Mouse (Mus musculus) myocyte (in vitro differentiated cells): ENCODE measurements at regions not wholly inside any gene's neighbourhood (a gene's known extent, or its start where the extent isn't known, plus 50 kb on each side); places are given as distances from the start of the nearest gene placed in this dataset.

Source experiments
- CEBPB ChIP-seq: IDR thresholded peaks from 2 replicates; pipeline ENCODE4 v1.6.1; 2011; ENCODE audit warnings: mild to moderate bottlenecking, moderate library complexity; ENCODE audit not compliant: poor library complexity, insufficient read depth, severe bottlenecking
- E2F4 ChIP-seq: IDR thresholded peaks from one replicate; pipeline ENCODE4 v1.6.1; 2011; ENCODE audit warnings: mild to moderate bottlenecking, control low read depth, moderate library complexity; ENCODE audit not compliant: insufficient read depth
- MAX ChIP-seq: IDR thresholded peaks from one replicate; pipeline ENCODE4 v1.6.1; 2011; ENCODE audit warnings: low read depth, mild to moderate bottlenecking, control low read depth
- MYOD1 ChIP-seq, 3 experiments: IDR thresholded peaks; one replicate each; pipeline ENCODE4 v1.6.1; 2011; ENCODE audit warnings: control low read depth in 2 of 3, low read depth in 2 of 3, mild to moderate bottlenecking in 2 of 3, moderate library complexity in 1 of 3; ENCODE audit not compliant: insufficient read length in 2 of 3, control insufficient read depth in 1 of 3
- MYOG ChIP-seq, 3 experiments: IDR thresholded peaks; one replicate each; pipeline ENCODE4 v1.6.1; 2011; ENCODE audit warnings: control low read depth in 2 of 3, low read depth in 2 of 3, mild to moderate bottlenecking in 2 of 3; ENCODE audit not compliant: insufficient read length in 2 of 3, control insufficient read depth in 1 of 3, insufficient read depth in 1 of 3
- POLR2A ChIP-seq: IDR thresholded peaks from one replicate; pipeline ENCODE4 v1.6.1; 2011; ENCODE audit warnings: low read depth, mild to moderate bottlenecking, control low read depth, moderate library complexity; ENCODE audit not compliant: insufficient read length
- POLR2AphosphoS2 ChIP-seq: IDR thresholded peaks from one replicate; pipeline ENCODE4 v1.6.1; 2011; ENCODE audit warnings: low read depth, control low read depth; ENCODE audit not compliant: insufficient read length
- REST ChIP-seq: IDR thresholded peaks from one replicate; pipeline ENCODE4 v1.6.1; 2011; ENCODE audit warnings: mild to moderate bottlenecking, control low read depth, moderate library complexity; ENCODE audit not compliant: insufficient read depth, insufficient read length
- TCF3 ChIP-seq: IDR thresholded peaks from one replicate; pipeline ENCODE4 v1.6.1; 2011; ENCODE audit warnings: low read depth, control low read depth; ENCODE audit not compliant: insufficient read length
- USF1 ChIP-seq: IDR thresholded peaks from one replicate; pipeline ENCODE4 v1.6.1; 2011; ENCODE audit warnings: low read depth, mild to moderate bottlenecking, control low read depth, moderate library complexity

DNA sequence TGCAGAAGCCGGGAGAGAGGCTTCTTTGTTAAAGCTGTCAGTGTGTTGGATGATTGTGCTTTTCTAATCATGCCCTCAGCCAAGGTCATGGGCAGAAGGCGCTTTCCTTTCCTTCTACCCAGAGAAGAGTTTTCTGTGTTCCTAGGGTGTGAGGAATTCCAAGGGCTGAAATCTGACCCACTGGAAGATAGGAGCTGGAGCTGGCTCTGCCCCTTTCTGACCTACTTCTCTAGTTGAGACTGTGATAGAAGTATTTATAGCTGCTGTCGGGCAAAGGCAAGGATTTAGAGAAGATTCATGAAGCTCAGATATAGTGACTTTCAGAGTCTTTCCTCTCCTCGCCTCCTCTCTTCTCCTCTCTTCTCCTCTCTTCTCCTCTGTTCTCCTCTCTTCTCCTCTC is 238.2 kb downstream of the Nup35 start:
- TF ChIP-seq POLR2A (no peak), E2F4 (no peak), POLR2AphosphoS2 (no peak), MAX (no peak), CEBPB (no peak), USF1 (no peak), MYOG (IDR thresholded peaks at IDR 0.05; ENCODE audit: control insufficient read depth in 1 of 3, insufficient read depth in 1 of 3, insufficient read length in 2 of 3, low read depth in 2 of 3) (no peak), REST (no peak), MYOD1 (IDR thresholded peaks at IDR 0.05; ENCODE audit: control insufficient read depth in 1 of 3, insufficient read length in 2 of 3, low read depth in 2 of 3) (no peak), TCF3 (no peak)
